Mouse (Mus musculus) thymus, adult 18-20 months (tissue): ENCODE data around the gene Esyt2.

Experiments used
- DNase-seq, 2 experiments: peaks; one replicate each; pipeline ENCODE4 v3.0.0; 2022; ENCODE audit warnings: mixed read lengths in 2 of 2

Esyt2 gene

GRCm38 (mm10) chr12:116281427-116282281 lies 658 bp downstream of the Esyt2 start:
- DNase-seq = peak in 1 of 2 experiments; percentile 55

- DNase-seq = no peak
These were observed 1.9 kb downstream of the Esyt2 start for GRCm38 (mm10) chr12:116282856-116283255.

DNA sequence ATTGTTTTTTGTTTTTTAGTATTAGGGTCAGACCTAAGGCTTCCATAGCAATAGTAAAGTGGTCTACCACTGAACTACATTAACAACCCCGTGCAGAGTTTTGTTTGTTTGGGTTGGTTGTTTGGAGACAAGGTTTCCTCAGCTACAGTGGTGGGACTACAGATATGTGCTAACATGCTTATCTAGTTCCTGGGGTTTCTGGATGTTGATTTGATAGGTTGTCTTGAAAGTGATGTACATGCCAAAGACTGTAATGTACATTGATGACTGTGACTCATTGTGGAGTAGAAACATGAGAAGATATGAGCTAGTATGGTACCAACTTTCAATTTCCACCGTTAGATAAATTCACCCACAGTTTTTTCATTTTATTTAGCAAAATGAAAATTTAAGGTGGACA lies 2.5 kb downstream of the Esyt2 start:
- no peak for DNase-seq

GRCm38 (mm10) chr12:116293185-116293584 lies 12.2 kb downstream of the Esyt2 start:
- no peak for DNase-seq

DNA sequence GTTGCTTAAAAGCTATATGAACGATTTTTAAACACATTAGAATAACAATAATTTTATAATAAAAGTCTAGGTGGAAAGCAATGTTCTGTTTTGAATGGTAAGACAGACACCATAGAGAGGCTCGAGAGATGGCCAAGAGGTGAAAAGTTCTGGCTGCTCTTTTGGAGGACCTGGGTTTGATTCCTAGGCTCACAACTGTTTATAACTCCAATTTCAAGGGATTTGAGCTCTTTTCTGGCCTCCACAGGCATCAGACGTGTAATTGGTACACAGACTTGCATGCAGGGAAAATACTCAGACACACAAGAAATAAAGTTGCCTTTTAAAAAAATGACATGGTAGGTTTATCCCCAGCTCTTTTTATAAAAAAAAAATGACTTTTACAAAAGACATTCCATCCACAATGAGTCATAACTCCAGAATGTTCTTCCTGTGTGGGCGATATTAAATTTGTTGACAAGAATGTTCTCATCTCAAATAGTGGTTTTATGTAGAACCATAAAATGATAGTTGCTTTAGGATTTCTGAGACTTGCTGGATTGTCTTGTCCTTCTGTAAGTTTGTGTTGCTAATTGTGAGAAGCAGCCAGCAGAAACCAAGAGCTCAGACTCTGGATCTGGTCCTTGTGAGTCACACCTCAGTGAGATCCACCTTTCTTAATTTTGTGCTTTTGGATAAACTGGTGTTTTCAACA lies 12.8 kb downstream of the Esyt2 start:
- DNase-seq = no peak

DNA sequence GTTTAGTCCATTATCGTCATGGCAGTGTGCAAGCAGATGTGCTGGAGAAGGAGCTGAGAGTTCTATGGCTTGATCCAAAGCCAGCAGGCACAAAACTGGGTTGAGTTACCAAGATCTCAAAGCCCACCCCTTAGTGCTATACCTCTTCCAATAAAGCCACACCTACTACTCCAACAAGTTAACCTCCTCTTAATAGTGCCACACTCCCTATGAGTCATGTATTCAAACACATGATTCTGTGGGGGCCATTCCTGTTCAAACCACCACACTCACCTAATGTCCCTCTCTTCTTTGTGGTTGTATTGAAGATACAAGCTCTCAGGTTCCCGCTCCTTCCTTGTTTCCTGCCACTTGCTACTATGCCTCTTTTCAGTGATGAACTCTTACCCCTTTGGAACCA lies 18.9 kb downstream of the Esyt2 start:
- no peak for DNase-seq

DNA sequence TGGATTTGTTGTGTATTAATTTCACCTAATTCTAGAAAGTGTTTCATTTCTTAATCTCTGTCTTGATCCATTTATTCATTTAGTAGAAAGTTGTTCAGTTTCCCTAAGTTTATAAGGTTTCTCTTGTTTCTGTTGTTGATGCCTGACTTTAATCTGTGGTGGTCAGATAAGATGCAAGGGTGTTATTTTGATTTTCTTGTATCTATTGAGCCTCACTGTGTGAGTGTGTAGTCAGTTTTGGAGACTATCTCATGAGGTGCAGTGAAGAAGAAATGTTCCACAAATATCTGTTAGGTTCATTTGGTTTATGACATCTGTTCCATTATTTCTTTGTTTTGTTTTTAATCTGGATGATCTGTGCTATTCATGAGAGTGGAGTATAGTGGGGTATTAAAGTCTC lies 21.2 kb downstream of the Esyt2 start:
- DNase-seq = no peak

- no peak for DNase-seq
These were observed 25.0 kb downstream of the Esyt2 start for GRCm38 (mm10) chr12:116306042-116306441.

GRCm38 (mm10) chr12:116307870-116308269 lies 26.9 kb downstream of the Esyt2 start:
- no peak for DNase-seq

DNA sequence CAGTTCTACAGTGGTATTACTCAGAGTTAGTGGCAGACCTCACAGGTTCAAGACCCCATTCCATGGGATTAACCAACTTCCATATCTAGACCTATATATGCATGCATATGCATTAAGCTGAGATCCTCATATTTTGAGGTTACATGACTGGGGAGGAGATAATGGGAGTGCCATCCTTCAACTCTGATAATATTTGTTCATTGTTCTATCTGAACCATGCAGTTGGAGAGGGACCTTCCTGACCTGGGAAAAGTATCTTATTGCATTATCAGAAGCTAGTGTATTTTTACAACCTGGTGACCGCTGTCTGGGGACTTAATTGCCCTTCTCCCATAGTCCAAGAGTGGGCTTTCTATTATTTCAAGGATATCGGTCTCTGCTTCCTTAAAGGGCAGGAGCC lies 27.6 kb downstream of the Esyt2 start:
- DNase-seq = no peak

DNA sequence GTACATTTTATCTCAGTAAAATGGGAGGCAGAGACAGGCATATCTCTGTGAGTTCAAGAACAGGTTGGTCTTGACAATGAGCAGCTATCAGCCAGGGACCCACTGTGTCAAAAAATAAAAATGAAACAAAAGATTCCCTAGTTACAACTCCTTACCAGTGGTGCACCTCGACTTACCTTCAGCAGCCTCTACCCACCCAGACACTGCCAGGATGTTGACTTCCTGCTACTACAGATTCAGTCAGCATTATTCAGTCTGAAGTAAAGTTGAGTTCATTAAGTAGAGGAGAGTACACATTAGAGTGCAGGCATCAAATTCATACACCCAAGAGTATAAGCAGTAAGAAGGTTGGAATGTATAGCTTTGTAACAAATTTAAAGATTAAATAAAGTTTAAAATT lies 32.8 kb downstream of the Esyt2 start:
- DNase-seq = no peak

GRCm38 (mm10) chr12:116315498-116315897 lies 34.5 kb downstream of the Esyt2 start:
- DNase-seq = no peak

- no peak for DNase-seq
These were observed 36.8 kb downstream of the Esyt2 start for GRCm38 (mm10) chr12:116317818-116318217.

DNA sequence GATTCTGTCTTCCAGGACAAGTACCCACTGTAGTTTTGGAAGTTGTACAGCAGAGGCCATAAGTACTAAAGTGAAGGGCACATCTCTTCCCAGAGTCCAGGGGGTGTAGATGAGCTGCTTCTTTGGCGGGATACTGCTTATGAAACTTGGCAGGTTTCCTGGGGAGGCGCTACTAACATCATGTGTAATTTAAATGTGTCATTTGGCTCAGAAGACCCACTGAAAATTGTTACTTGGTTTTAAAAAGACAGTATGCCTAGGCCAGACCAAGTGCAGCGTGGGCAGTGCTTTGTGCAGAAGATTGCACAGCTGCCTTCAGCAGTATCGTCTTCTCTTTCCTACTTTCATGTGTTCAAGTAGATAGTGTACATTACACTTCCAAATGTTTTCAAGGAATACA lies 44.5 kb downstream of the Esyt2 start:
- no peak for DNase-seq

DNA sequence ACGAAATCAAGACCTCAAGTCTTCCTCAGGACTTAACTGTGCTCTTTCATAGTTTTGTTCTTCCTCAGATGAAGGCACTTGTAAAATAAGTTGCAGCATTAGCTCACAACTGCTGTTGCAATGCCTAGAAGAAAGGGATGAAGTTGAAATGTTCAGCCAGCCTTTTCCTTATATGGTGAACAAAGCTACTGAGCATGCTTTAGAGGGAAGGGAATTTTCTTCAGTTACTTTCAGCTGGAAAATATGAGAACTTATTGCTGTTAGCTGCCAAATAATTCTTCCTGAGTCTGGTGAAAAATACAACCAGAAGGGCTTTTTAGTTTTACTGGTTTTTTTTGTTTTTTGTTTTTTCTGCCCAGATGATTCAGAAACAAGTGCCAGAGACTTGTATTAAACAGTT lies 45.2 kb downstream of the Esyt2 start:
- DNase-seq = no peak

- no peak for DNase-seq
These were observed 53.3 kb downstream of the Esyt2 start for GRCm38 (mm10) chr12:116334253-116334652.

GRCm38 (mm10) chr12:116340160-116340559 lies 59.2 kb downstream of the Esyt2 start:
- DNase-seq = no peak

DNA sequence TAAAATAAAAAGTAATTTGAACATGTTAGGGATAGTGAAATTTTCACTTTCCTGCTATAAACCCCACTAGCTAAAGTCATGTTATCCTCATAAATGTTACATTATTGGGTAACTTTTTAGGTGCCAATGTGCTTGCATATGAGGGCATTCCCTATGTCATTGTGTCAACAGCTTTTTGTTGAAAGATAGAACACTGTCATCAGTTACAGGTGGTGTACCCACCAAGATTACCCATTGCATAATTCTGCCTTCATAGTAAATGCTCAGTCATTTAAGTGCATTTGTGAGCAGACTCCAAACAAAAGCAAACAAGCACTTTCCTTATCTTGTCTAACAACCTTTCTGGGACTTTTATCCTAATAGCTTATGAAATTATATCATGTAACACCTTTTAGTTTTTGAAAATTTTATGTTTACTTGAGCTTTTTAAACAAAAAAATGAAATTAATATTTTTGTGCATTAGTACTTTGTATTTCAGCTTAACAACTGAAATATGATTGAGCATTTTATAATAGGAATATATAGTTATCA lies 67.8 kb downstream of the Esyt2 start:
- DNase-seq = no peak

GRCm38 (mm10) chr12:116349376-116349775 lies 68.4 kb downstream of the Esyt2 start:
- DNase-seq = no peak

DNA sequence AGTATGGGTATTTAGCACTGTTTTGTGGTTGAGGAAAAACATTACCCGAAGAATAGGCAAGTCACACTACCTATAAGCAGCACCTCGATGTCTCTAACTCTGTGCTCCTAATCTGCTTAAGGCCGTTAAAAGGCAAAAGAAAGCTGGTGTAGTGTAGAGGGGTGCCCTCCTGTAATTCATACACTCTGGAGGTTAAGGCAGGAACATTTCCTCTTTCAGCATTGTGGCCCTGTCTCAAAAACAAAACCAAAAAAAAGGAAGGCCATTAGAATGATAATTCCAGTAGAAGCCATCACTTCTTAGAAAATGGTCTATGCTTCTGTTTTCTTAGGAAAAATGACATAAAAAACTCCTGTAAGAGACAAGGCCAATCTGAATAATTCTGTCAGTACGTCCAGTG lies 70.0 kb downstream of the Esyt2 start:
- no peak for DNase-seq

GRCm38 (mm10) chr12:116352404-116352803 lies 71.4 kb downstream of the Esyt2 start:
- DNase-seq = no peak

GRCm38 (mm10) chr12:116354694-116355093 lies 73.7 kb downstream of the Esyt2 start:
- DNase-seq = no peak

DNA sequence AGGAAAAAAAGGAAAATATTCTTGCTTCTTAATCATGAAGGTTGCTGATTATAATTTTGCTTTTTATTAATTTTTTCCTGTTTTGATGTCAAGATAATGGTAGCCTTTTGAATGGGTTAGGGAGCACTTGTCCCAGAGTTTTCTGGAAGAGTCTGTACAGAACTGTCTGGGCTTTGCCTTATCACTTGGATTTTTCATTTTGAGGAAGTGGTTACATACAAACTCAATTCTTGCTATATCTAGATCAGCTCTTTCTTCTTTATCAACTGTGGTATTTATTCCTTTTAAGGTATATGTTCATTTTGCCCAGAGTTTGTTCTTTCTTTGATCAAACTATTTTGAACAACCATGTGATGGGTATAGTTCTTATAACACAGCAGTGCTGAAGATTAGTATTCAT lies 81.1 kb downstream of the Esyt2 start:
- DNase-seq = no peak

DNA sequence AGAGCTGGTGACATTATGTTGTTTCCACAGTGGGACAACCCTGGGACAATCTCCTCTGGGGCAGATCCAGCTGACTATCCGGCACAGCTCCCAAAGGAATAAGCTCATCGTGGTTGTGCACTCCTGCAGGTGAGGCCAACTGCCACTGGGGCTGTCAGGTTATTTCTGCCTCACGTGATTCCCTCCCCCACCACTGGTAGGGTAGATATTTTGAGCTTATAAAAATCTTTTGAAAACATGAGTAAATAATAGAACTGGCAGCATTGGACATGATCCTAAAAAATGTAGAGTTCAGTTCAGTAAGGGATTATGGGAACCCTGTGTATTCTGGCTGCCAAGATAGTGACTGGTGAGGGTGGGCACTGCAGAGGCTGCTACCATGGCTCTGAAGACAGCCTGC lies 85.9 kb downstream of the Esyt2 start:
- DNase-seq = no peak
